Mouse (Mus musculus) ovary, postnatal 10 days (tissue): Measurements from ENCODE around the gene Gm4216.
"Not testable (repeated sequence)": the region's sequence is repeated elsewhere in the genome, so short reads cannot be mapped to it uniquely, and the experiment has no call there.

Source experiments
- DNase-seq: peaks from one replicate; pipeline ENCODE4 v3.0.0; 2022; ENCODE audit warnings: low spot score

Gm4216 gene

DNA sequence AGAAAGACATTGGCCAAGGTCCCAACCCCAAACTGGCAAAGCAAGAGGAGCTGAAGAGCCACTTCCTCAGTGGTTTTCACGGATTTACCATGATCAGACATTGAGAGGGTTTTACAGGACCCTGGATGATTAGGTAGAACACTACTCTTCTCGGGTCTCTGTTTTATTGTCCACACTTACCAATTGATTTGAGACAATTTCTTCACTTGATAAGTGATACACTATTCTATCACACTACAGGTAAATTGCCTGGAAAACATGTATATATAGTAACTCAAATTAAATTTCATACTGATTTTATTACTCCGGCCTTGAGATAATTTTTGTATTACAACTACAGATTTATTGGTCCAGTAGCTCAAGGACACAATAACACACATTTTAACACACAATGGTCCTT lies at the start of gene Gm4216:
Gene Gm4216 (minus strand): TSS at position 101 of the 400 bp plus-strand sequence.
- DNase-seq, result not testable (repeated sequence)

DNA sequence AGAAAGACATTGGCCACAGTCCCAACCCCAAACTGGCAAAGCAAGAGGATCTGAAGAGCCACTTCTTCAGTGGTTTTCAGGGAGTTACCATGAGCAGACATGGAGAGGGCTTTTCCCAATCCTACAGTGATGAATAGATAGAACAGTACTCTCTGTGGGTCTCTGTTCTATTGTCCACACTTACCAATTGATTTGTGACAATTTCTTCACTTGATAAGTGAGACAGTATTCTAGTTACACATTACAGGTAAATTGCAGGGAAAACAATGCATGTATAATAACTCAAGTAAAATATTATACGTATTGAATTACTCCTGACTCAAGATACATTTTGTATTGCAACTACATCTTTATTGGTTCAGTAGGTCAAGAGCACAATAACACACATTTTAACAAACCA lies 47.6 kb upstream of the Gm4216 start, which contains the start of gene Gm8720:
Gene Gm8720 (minus strand): TSS at position 101 of the 400 bp plus-strand sequence.
- DNase-seq, result not testable (repeated sequence)

DNA sequence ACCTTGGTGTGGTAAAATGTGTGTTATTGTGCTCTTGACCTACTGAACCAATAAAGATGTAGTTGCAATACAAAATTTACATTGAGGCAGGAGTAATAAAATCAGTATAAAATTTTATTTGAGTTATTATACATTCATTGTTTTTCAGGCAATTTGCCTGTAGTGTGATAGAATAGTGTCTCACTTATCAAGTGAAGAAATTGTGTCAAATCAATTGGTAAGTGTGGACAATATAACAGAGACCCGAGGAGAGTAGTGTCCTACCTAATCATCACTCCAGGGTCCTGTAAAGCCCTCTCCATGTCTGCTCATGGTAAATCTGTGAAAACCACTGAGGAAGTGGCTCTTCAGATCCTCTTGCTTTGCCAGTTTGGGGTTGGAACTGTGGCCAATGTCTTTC lies 35.5 kb upstream of the Gm4216 start, which contains the start of gene Vmn1r163:
Gene Vmn1r163 (plus strand): TSS at position 301 of the 400 bp plus-strand sequence.
- not testable (repeated sequence) for DNase-seq

DNA sequence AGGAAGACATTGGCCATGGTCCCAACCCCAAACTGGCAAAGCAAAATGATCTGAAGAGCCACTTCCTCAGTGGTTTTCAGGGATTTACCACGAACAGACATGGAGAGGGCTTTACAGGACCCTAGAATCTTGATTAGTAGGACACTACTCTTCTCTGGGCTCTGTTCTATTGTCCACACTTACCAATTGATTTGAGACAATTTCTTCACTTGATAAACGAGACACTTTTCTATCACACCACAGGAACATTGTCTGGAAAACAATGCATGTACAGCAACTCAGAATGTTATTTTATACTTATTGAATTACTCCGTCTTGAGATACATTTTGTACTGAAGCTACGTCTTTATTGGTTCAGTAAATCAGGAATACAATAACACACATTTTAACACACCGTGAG lies 35.1 kb downstream of the Gm4216 start, which contains the start of gene Gm4214:
Gene Gm4214 (minus strand): TSS at position 101 of the 400 bp plus-strand sequence.
- not testable (repeated sequence) for DNase-seq
